ENCODE assay signal across 24 mouse cellular contexts in genomic region chr14:122003812-122004211, GRCm38 (mm10). TPM values are rescaled to one million over a fixed set of nuclear protein-coding genes. Genes with fewer than 3 reads are reported as not detected.
"Had no signal": no experiment of that assay in that cellular context is flagged by ENCODE, and none has a peak within 500 bp of the region (broad histone marks: within the 10 kb centered on the region; RNA-seq: fewer than 3 reads in every experiment).

No protein-coding gene starts in this region.

- H3K4me3 ChIP-seq: limb, embryonic 15.5 days; megakaryocyte, embryonic 14.5 days; midbrain, embryonic 13.5 days; myocyte; neural tube, embryonic 15.5 days had no signal

- H3K4me1 ChIP-seq: limb, embryonic 15.5 days; midbrain, embryonic 13.5 days; neural tube, embryonic 15.5 days had no signal

- ATAC-seq: intestine, embryonic 16.5 days; midbrain, embryonic 13.5 days had no signal

- H3K9ac ChIP-seq: limb, embryonic 15.5 days; lung, embryonic 14.5 days; midbrain, embryonic 13.5 days; neural tube, embryonic 15.5 days had no signal

- H3K9me3 ChIP-seq: limb, embryonic 15.5 days; megakaryocyte, embryonic 14.5 days; midbrain, embryonic 13.5 days; neural tube, embryonic 15.5 days had no signal

- H3K4me2 ChIP-seq: limb, embryonic 15.5 days; lung, embryonic 14.5 days; midbrain, embryonic 13.5 days; neural tube, embryonic 15.5 days had no signal

- H3K27me3 ChIP-seq: limb, embryonic 15.5 days; megakaryocyte, embryonic 14.5 days; midbrain, embryonic 13.5 days; neural tube, embryonic 15.5 days had no signal

- H3K27ac ChIP-seq: kidney, postnatal 0 days; limb, embryonic 15.5 days; midbrain, embryonic 13.5 days; neural tube, embryonic 15.5 days had no signal

- DNase-seq: kidney, adult 8-10 months; kidney, postnatal 36 days; layer of hippocampus, adult 9-11 months; layer of hippocampus, postnatal 36 days; lung, embryonic 14.5 days; lung, postnatal 10 days; lung, postnatal 4 days; right cerebral cortex, adult 18-20 months; right cerebral cortex, postnatal 25 days; thymus, adult 18-20 months; thymus, postnatal 14 days had no signal

RNA-seq across cellular contexts. Expression of gene Timm8a2, which starts 30.7 kb away (rescaled TPM):
- total RNA-seq: layer of hippocampus, adult 18-20 months; left cerebral cortex, postnatal 25 days had no signal
- polyA plus RNA-seq: intestine, embryonic 16.5 days; kidney, postnatal 0 days; limb, embryonic 11.5 days; limb, embryonic 15.5 days; lung, embryonic 14.5 days; midbrain, embryonic 13.5 days; myocyte; neural tube, embryonic 11.5 days; neural tube, embryonic 15.5 days; small intestine, adult 2 months; urinary bladder, adult 2 months had no signal
